Mouse (Mus musculus): Measurements from ENCODE around the gene Rapgef5.

The Rapgef5 gene

GRCm38 (mm10) chr12:117669610-117670400 is 153.5 kb downstream of the Rapgef5 start:
- DNase-seq (ENCODE audit: low read depth, low spot score): no peak

- DNase-seq (ENCODE audit: low read depth, low spot score): no peak
These were observed 156.9 kb downstream of the Rapgef5 start for GRCm38 (mm10) chr12:117673188-117673587.

- no peak for DNase-seq (ENCODE audit: low read depth, low spot score)
These were observed 158.2 kb downstream of the Rapgef5 start for GRCm38 (mm10) chr12:117674511-117674910.

- DNase-seq (ENCODE audit: low read depth, low spot score): no peak
These were observed 160.0 kb downstream of the Rapgef5 start for GRCm38 (mm10) chr12:117676265-117676664.

GRCm38 (mm10) chr12:117678916-117679315 is 162.6 kb downstream of the Rapgef5 start:
- peak; percentile 57 for DNase-seq (ENCODE audit: low read depth, low spot score)

- DNase-seq (ENCODE audit: low read depth, low spot score): no peak
These were observed 163.5 kb downstream of the Rapgef5 start for GRCm38 (mm10) chr12:117679795-117680194.

GRCm38 (mm10) chr12:117681273-117681672 is 165.0 kb downstream of the Rapgef5 start:
- DNase-seq (ENCODE audit: low read depth, low spot score): no peak

GRCm38 (mm10) chr12:117683377-117683776 is 167.1 kb downstream of the Rapgef5 start:
- no peak for DNase-seq (ENCODE audit: low read depth, low spot score)

GRCm38 (mm10) chr12:117683984-117684383 is 167.7 kb downstream of the Rapgef5 start:
- DNase-seq (ENCODE audit: low read depth, low spot score): no peak

GRCm38 (mm10) chr12:117684788-117685187 is 168.5 kb downstream of the Rapgef5 start:
- DNase-seq (ENCODE audit: low read depth, low spot score): no peak

GRCm38 (mm10) chr12:117685336-117685735 is 169.1 kb downstream of the Rapgef5 start:
- no peak for DNase-seq (ENCODE audit: low read depth, low spot score)

GRCm38 (mm10) chr12:117686732-117687131 is 170.5 kb downstream of the Rapgef5 start:
- DNase-seq (ENCODE audit: low read depth, low spot score): no peak

GRCm38 (mm10) chr12:117688655-117689548 is 172.6 kb downstream of the Rapgef5 start:
- DNase-seq (ENCODE audit: low read depth, low spot score): no peak

- no peak for DNase-seq (ENCODE audit: low read depth, low spot score)
These were observed 175.1 kb downstream of the Rapgef5 start for GRCm38 (mm10) chr12:117691336-117691735.

- DNase-seq (ENCODE audit: low read depth, low spot score): no peak
These were observed 176.5 kb downstream of the Rapgef5 start for GRCm38 (mm10) chr12:117692775-117693174.

- DNase-seq (ENCODE audit: low read depth, low spot score): no peak
These were observed 183.8 kb downstream of the Rapgef5 start for GRCm38 (mm10) chr12:117699950-117700665.

GRCm38 (mm10) chr12:117700927-117701326 is 184.6 kb downstream of the Rapgef5 start:
- DNase-seq (ENCODE audit: low read depth, low spot score): no peak

GRCm38 (mm10) chr12:117702291-117702690 is 186.0 kb downstream of the Rapgef5 start:
- no peak for DNase-seq (ENCODE audit: low read depth, low spot score)

GRCm38 (mm10) chr12:117702928-117703327 is 186.6 kb downstream of the Rapgef5 start:
- DNase-seq (ENCODE audit: low read depth, low spot score): no peak

- no peak for DNase-seq (ENCODE audit: low read depth, low spot score)
These were observed 187.1 kb downstream of the Rapgef5 start for GRCm38 (mm10) chr12:117703413-117703812.

GRCm38 (mm10) chr12:117705308-117705707 is 189.0 kb downstream of the Rapgef5 start:
- no peak for DNase-seq (ENCODE audit: low read depth, low spot score)

GRCm38 (mm10) chr12:117709280-117709679 is 193.0 kb downstream of the Rapgef5 start:
- no peak for DNase-seq (ENCODE audit: low read depth, low spot score)

Measured in CD4-positive, CD25-positive, alpha-beta regulatory T cell, adult 2 months (primary cell).